Mouse (Mus musculus) adrenal gland, adult 8-10 months (tissue): ENCODE measurements at regions not wholly inside any gene's neighbourhood (a gene's known extent, or its start where the extent isn't known, plus 50 kb on each side); places are given as distances from the start of the nearest gene placed in this dataset.
A peak's percentile ranks its signal among the peaks of the same experiment; 100 is the strongest.

Experiments used
- DNase-seq: peaks from one replicate; pipeline ENCODE4 v3.0.0; 2022

GRCm38 (mm10) chr2:50003866-50004265 is 62.4 kb upstream of the Lypd6 start:
- peak; percentile 23 for DNase-seq

GRCm38 (mm10) chr2:50004674-50005527 is 61.3 kb upstream of the Lypd6 start:
- DNase-seq, result no peak

GRCm38 (mm10) chr2:50008282-50008681 is 57.9 kb upstream of the Lypd6 start:
- DNase-seq, result no peak

- no peak for DNase-seq
Measured at GRCm38 (mm10) chr2:50010409-50010808, 55.8 kb upstream of the Lypd6 start.

GRCm38 (mm10) chr2:50012303-50012702 is 53.9 kb upstream of the Lypd6 start:
- DNase-seq, result peak; percentile 9

- DNase-seq, result no peak
Measured at GRCm38 (mm10) chr2:50013248-50013647, 53.0 kb upstream of the Lypd6 start.

GRCm38 (mm10) chr2:50013882-50014281 is 52.3 kb upstream of the Lypd6 start:
- no peak for DNase-seq

- DNase-seq, result no peak
Measured at GRCm38 (mm10) chr2:50014683-50015082, 51.5 kb upstream of the Lypd6 start.
